Mouse (Mus musculus) bone marrow, adult 2 months (tissue): ENCODE measurements around the gene Prkaca.

Source experiments
- CTCF ChIP-seq: fragments of 200-500 bp; IDR thresholded peaks from 2 replicates; pipeline ENCODE4 v1.5.1; 2011; ENCODE audit warnings: low read length, control low read depth; ENCODE audit not compliant: control insufficient read depth, insufficient read depth
- POLR2A ChIP-seq: fragments of 200-500 bp; IDR thresholded peaks from 2 replicates; pipeline ENCODE4 v1.6.1; 2011; ENCODE audit warnings: low read depth, mild to moderate bottlenecking, control low read depth, low read length, borderline replicate concordance; ENCODE audit not compliant: control insufficient read depth

GRCm38 (mm10) chr8:83974521-83974920, 1.7 kb downstream of the Prkaca start:
- TF ChIP-seq CTCF: no peak
- no peak for TF ChIP-seq POLR2A
